Mouse (Mus musculus): ENCODE data around the gene Ttn. TPM values are rescaled to one million over a fixed set of nuclear protein-coding genes. Genes with fewer than 3 reads are reported as not detected.

Gene Ttn
- polyA plus RNA-seq, 1 experiment from 2014 or later, result 717 TPM

GRCm38 (mm10) chr2:76938515-76938914 lies 43.8 kb downstream of the Ttn start:
- Histone ChIP-seq H3K9me3 (replicated peaks; ENCODE audit: control insufficient read depth, low read length) (no peaks in the 10 kb centered on the region), H3K4me1 (ENCODE audit: control insufficient read depth, insufficient read depth, low read length) (no peaks in the 10 kb centered on the region), H3K4me3 (ENCODE audit: low read length) (no peak overlapping the region), H3K9ac (ENCODE audit: low read length) (no peak overlapping the region), H3K27ac (ENCODE audit: low read length) (no peak overlapping the region), H3K4me2 (ENCODE audit: low read depth, low read length) (no peak overlapping the region), H3K36me3 (ENCODE audit: control insufficient read depth, insufficient read depth) (peaks cover 68% of the 10 kb centered on the region), H3K27me3 (ENCODE audit: control insufficient read depth, insufficient read depth, low read length) (no peaks in the 10 kb centered on the region)
- WGBS, result 64% methylated on average over 10 of the region's 10 CpGs
- ATAC-seq (replicated peaks; ENCODE audit: extremely low read depth, insufficient read depth, low FRiP score), result no peak

GRCm38 (mm10) chr2:76929718-76930117 lies 52.6 kb downstream of the Ttn start:
- WGBS, result 5% methylated on average over 2 of the region's 2 CpGs
- Histone ChIP-seq H3K36me3 (ENCODE audit: control insufficient read depth, insufficient read depth) (peaks cover 38% of the 10 kb centered on the region), H3K27ac (ENCODE audit: low read length) (no peak overlapping the region)

GRCm38 (mm10) chr2:76928816-76929215 lies 53.5 kb downstream of the Ttn start:
- H3K27me3 ChIP-seq (ENCODE audit: control insufficient read depth, insufficient read depth, low read length), result no peaks in the 10 kb centered on the region
- H3K4me3 ChIP-seq (ENCODE audit: low read length), result no peak overlapping the region
- 0 out of 2 replicates have a peak overlapping the region, but pooled peaks have one; percentile 14 for H3K27ac ChIP-seq (ENCODE audit: low read length)
- peaks cover 21% of the 10 kb centered on the region for H3K4me1 ChIP-seq (ENCODE audit: control insufficient read depth, insufficient read depth, low read length)
- peaks cover 33% of the 10 kb centered on the region for H3K36me3 ChIP-seq (ENCODE audit: control insufficient read depth, insufficient read depth)
- 26% methylated on average over 3 of the region's 3 CpGs for WGBS
- ATAC-seq (replicated peaks; ENCODE audit: extremely low read depth, insufficient read depth, low FRiP score), result peak; percentile 50; the same call in 1 of the 2 replicates
- no peak overlapping the region for H3K9ac ChIP-seq (ENCODE audit: low read length)
- H3K4me2 ChIP-seq (ENCODE audit: low read depth, low read length), result no peak overlapping the region
- H3K9me3 ChIP-seq (replicated peaks; ENCODE audit: control insufficient read depth, low read length), result no peaks in the 10 kb centered on the region

More at GRCm38 (mm10) chr2:76929718-76930117, 52.6 kb downstream of the Ttn start:
- ATAC-seq (replicated peaks; ENCODE audit: extremely low read depth, insufficient read depth, low FRiP score), result no peak
- no peak overlapping the region for H3K4me3 ChIP-seq (ENCODE audit: low read length)
- no peak overlapping the region for H3K4me2 ChIP-seq (ENCODE audit: low read depth, low read length)
- H3K4me1 ChIP-seq (ENCODE audit: control insufficient read depth, insufficient read depth, low read length), result peaks cover 21% of the 10 kb centered on the region
- no peaks in the 10 kb centered on the region for H3K27me3 ChIP-seq (ENCODE audit: control insufficient read depth, insufficient read depth, low read length)
- no peaks in the 10 kb centered on the region for H3K9me3 ChIP-seq (replicated peaks; ENCODE audit: control insufficient read depth, low read length)
- H3K9ac ChIP-seq (ENCODE audit: low read length), result no peak overlapping the region

GRCm38 (mm10) chr2:76928298-76928697 lies 54.0 kb downstream of the Ttn start:
- peaks cover 30% of the 10 kb centered on the region for H3K36me3 ChIP-seq (ENCODE audit: control insufficient read depth, insufficient read depth)

GRCm38 (mm10) chr2:76926927-76927326 lies 55.4 kb downstream of the Ttn start:
- no peak overlapping the region for H3K27ac ChIP-seq (ENCODE audit: low read length)
- H3K9me3 ChIP-seq (replicated peaks; ENCODE audit: control insufficient read depth, low read length), result no peaks in the 10 kb centered on the region
- peaks cover 26% of the 10 kb centered on the region; the same call in 1 of the 2 replicates for H3K36me3 ChIP-seq (ENCODE audit: control insufficient read depth, insufficient read depth)
- H3K4me2 ChIP-seq (ENCODE audit: low read depth, low read length), result no peak overlapping the region
- H3K27me3 ChIP-seq (ENCODE audit: control insufficient read depth, insufficient read depth, low read length), result no peaks in the 10 kb centered on the region
- H3K4me1 ChIP-seq (ENCODE audit: control insufficient read depth, insufficient read depth, low read length), result peaks cover 19% of the 10 kb centered on the region
- no peak overlapping the region for H3K4me3 ChIP-seq (ENCODE audit: low read length)
- no peak for ATAC-seq (replicated peaks; ENCODE audit: extremely low read depth, insufficient read depth, low FRiP score)
- 66% methylated on average over 12 of the region's 12 CpGs for WGBS
- no peak overlapping the region for H3K9ac ChIP-seq (ENCODE audit: low read length)

More at GRCm38 (mm10) chr2:76928298-76928697, 54.0 kb downstream of the Ttn start:
- ATAC-seq (replicated peaks; ENCODE audit: extremely low read depth, insufficient read depth, low FRiP score), result peak; percentile 25
- Histone ChIP-seq H3K4me3 (ENCODE audit: low read length) (no peak overlapping the region), H3K27ac (ENCODE audit: low read length) (no peak overlapping the region), H3K4me2 (ENCODE audit: low read depth, low read length) (no peak overlapping the region), H3K9me3 (replicated peaks; ENCODE audit: control insufficient read depth, low read length) (no peaks in the 10 kb centered on the region), H3K9ac (ENCODE audit: low read length) (no peak overlapping the region), H3K27me3 (ENCODE audit: control insufficient read depth, insufficient read depth, low read length) (no peaks in the 10 kb centered on the region), H3K4me1 (ENCODE audit: control insufficient read depth, insufficient read depth, low read length) (peaks cover 21% of the 10 kb centered on the region)
- WGBS, result 32% methylated on average over 7 of the region's 7 CpGs

GRCm38 (mm10) chr2:76914959-76915358 lies 67.4 kb downstream of the Ttn start:
- Histone ChIP-seq H3K9me3 (replicated peaks; ENCODE audit: control insufficient read depth, low read length) (no peaks in the 10 kb centered on the region), H3K4me2 (ENCODE audit: low read depth, low read length) (no peak overlapping the region), H3K4me1 (ENCODE audit: control insufficient read depth, insufficient read depth, low read length) (no peaks in the 10 kb centered on the region; the same call in 1 of the 2 replicates), H3K9ac (ENCODE audit: low read length) (no peak overlapping the region), H3K27ac (ENCODE audit: low read length) (no peak overlapping the region), H3K4me3 (ENCODE audit: low read length) (no peak overlapping the region), H3K36me3 (ENCODE audit: control insufficient read depth, insufficient read depth) (peaks cover 55% of the 10 kb centered on the region), H3K27me3 (ENCODE audit: control insufficient read depth, insufficient read depth, low read length) (no peaks in the 10 kb centered on the region)
- ATAC-seq (replicated peaks; ENCODE audit: extremely low read depth, insufficient read depth, low FRiP score), result no peak
- WGBS, result 87% methylated on average over 10 of the region's 10 CpGs

GRCm38 (mm10) chr2:76908705-76909457 lies 73.5 kb downstream of the Ttn start:
- peaks cover 36% of the 10 kb centered on the region for H3K36me3 ChIP-seq (ENCODE audit: control insufficient read depth, insufficient read depth)
- no peaks in the 10 kb centered on the region for H3K9me3 ChIP-seq (replicated peaks; ENCODE audit: control insufficient read depth, low read length)
- no peaks in the 10 kb centered on the region for H3K4me1 ChIP-seq (ENCODE audit: control insufficient read depth, insufficient read depth, low read length)
- H3K27ac ChIP-seq (ENCODE audit: low read length), result no peak overlapping the region
- no peaks in the 10 kb centered on the region for H3K27me3 ChIP-seq (ENCODE audit: control insufficient read depth, insufficient read depth, low read length)
- no peak overlapping the region for H3K9ac ChIP-seq (ENCODE audit: low read length)
- no peak overlapping the region for H3K4me3 ChIP-seq (ENCODE audit: low read length)
- no peak for ATAC-seq (replicated peaks; ENCODE audit: extremely low read depth, insufficient read depth, low FRiP score)
- 72% methylated on average over 15 of the region's 15 CpGs for WGBS
- H3K4me2 ChIP-seq (ENCODE audit: low read depth, low read length), result no peak overlapping the region

GRCm38 (mm10) chr2:76903351-76903750 lies 79.0 kb downstream of the Ttn start:
- ATAC-seq (replicated peaks; ENCODE audit: extremely low read depth, insufficient read depth, low FRiP score), result no peak
- no peak overlapping the region for H3K27ac ChIP-seq (ENCODE audit: low read length)
- 79% methylated on average over 11 of the region's 11 CpGs for WGBS
- H3K9ac ChIP-seq (ENCODE audit: low read length), result no peak overlapping the region
- no peak overlapping the region for H3K4me3 ChIP-seq (ENCODE audit: low read length)
- H3K4me2 ChIP-seq (ENCODE audit: low read depth, low read length), result no peak overlapping the region
- peaks cover 51% of the 10 kb centered on the region for H3K36me3 ChIP-seq (ENCODE audit: control insufficient read depth, insufficient read depth)
- no peaks in the 10 kb centered on the region for H3K27me3 ChIP-seq (ENCODE audit: control insufficient read depth, insufficient read depth, low read length)
- peaks cover 3% of the 10 kb centered on the region; the same call in 1 of the 2 replicates for H3K4me1 ChIP-seq (ENCODE audit: control insufficient read depth, insufficient read depth, low read length)
- H3K9me3 ChIP-seq (replicated peaks; ENCODE audit: control insufficient read depth, low read length), result no peaks in the 10 kb centered on the region

GRCm38 (mm10) chr2:76901476-76902086 lies 80.8 kb downstream of the Ttn start:
- Histone ChIP-seq H3K4me2 (ENCODE audit: low read depth, low read length) (no peak overlapping the region), H3K4me3 (ENCODE audit: low read length) (no peak overlapping the region), H3K36me3 (ENCODE audit: control insufficient read depth, insufficient read depth) (peaks cover 56% of the 10 kb centered on the region), H3K27ac (ENCODE audit: low read length) (no peak overlapping the region), H3K27me3 (ENCODE audit: control insufficient read depth, insufficient read depth, low read length) (no peaks in the 10 kb centered on the region), H3K4me1 (ENCODE audit: control insufficient read depth, insufficient read depth, low read length) (peaks cover 3% of the 10 kb centered on the region; the same call in 1 of the 2 replicates), H3K9ac (ENCODE audit: low read length) (no peak overlapping the region), H3K9me3 (replicated peaks; ENCODE audit: control insufficient read depth, low read length) (no peaks in the 10 kb centered on the region)
- ATAC-seq (replicated peaks; ENCODE audit: extremely low read depth, insufficient read depth, low FRiP score), result no peak
- WGBS, result 79% methylated on average over 24 of the region's 24 CpGs
